Mouse (Mus musculus): ENCODE measurements around the gene Gm4907. TPM values are rescaled to one million over a fixed set of nuclear protein-coding genes. Genes with fewer than 3 reads are reported as not detected.

Gene Gm4907
- not detected for polyA plus RNA-seq (2015; fragmentation: Illumina TruSeq; extraction: RNeasy Lipid Tissue Mini Kit (QIAGEN cat#74804); ENCODE audit: insufficient read depth, low replicate concordance)

DNA sequence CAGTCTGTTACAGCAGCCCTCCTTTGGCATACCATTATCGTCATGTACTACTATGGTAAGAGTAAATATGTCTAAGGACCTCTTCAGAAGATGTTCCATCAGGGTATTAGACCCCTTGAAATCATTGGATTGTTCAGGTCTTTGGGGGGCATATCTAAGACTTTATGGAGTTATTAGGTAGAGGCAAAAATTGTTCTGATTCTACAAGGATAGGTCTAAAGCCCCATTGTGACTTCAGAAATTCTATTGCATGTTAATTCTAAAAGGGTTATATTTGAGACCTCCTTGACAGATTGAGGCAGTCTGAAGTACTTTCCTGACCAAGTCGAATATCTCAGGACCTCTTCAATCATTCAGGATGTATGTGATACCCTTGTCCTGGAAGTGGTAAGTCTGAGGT is at the start of gene Gm4907:
Gm4907 (plus strand) TSS at position 301 of the 400 bp plus-strand sequence.

Other genes with a start within 250 kb of the Gm4907 start
- 27.8 TPM for gene Wdr44, start 189.5 kb upstream of the Gm4907 start, polyA plus RNA-seq (2015; fragmentation: Illumina TruSeq; extraction: RNeasy Lipid Tissue Mini Kit (QIAGEN cat#74804); ENCODE audit: insufficient read depth, low replicate concordance)
- gene Gm4985, start 76.4 kb downstream of the Gm4907 start, polyA plus RNA-seq (2015; fragmentation: Illumina TruSeq; extraction: RNeasy Lipid Tissue Mini Kit (QIAGEN cat#74804); ENCODE audit: insufficient read depth, low replicate concordance): not detected